In the genomic region with DNA sequence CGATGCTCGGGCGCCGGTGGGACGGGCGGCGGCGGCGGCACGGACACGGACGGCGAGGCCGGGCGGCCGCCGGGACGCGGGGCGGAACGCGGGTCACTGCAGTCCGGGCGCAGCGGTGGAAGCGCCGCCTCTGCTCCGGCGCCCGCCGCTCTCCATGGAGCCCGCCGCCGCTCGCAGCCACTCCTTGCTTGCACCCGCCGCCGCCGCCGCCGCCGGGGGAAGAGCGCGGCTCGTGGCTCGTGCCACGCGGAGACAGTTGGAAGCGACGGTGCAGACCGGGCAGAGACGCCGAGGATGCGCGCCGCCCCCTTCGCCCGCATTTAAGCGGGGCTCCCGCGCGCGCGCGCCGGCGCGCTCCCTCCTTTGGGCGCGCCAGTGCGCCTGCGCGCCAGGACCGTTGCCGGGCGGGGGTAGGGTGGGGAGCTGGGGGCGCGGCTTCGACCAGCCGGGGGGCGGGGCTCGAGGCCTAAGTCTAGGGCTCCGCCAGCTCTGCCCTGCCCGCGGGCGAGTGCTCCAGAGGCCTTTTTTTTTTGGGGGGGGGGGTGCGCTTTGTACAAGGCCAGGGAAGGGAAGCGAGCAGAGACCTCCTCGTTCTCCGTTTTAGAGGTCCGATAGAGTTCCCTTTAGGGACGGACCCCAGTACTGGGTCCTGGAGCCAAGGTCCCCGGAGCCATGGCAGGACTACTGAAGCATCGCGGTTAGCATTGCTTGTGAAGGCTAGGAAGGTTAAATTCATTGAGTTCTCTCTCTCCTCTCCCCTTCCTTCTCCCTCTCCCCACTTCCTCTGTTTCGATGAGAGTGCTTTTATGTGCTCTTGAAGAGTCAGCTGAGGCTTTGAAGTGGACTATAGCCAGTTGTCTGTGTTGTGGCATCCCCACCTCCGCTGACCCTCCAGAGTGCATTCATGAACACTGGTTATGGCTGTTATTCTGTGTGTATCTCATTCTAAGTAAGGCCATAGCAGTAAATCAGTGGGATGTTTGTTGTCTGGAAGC, we compare ENCODE assay signal across 8 mouse cellular contexts. TPM values are rescaled to one million over a fixed set of nuclear protein-coding genes. Genes with fewer than 3 reads are reported as not detected.
DNase-seq lines count a peak whose midpoint lies in the region; ATAC-seq lines count a peak whose summit lies in the region.

A gene (minus strand): TSS at position 296 of the 995 bp plus-strand sequence.

- intact Hi-C loops in left cerebral cortex, postnatal 10 days (cut with DNase I), result loop anchor here (5.0 to 10.0 kb wide), 2 partner anchors 48 to 141 kb away; no protein-coding TSS in a partner anchor

- ATAC-seq in activated CD4-positive, CD25-positive, alpha-beta regulatory T cell, adult 4 months, result peak; percentile 72
- ATAC-seq in common myeloid progenitor, adult 5-6 weeks (replicated peaks; ENCODE audit: low read depth, poor library complexity, severe bottlenecking), result peak; percentile 50
- ATAC-seq in megakaryocyte-erythroid progenitor cell, adult 5-6 weeks (replicated peaks; ENCODE audit: low FRiP score, low TSS enrichment, poor library complexity, severe bottlenecking), result peak; percentile 55

- peak; percentile 61 to 81 for DNase-seq in gastrocnemius, adult 8-10 months (ENCODE audit: low spot score in 2 of 2)
- DNase-seq in hindlimb bud, embryonic 11.5 days (ENCODE audit: extremely low spot score, low read depth, low spot score), result peak; percentile 67
- peak; percentile 76 to 92 for DNase-seq in left cerebral cortex, postnatal 10 days (ENCODE audit: extremely low spot score in 1 of 2, low spot score in 2 of 2)
- peak; percentile 73 to 76 for DNase-seq in right cerebral cortex, postnatal 36 days (ENCODE audit: low spot score in 2 of 2)
- DNase-seq in yolk sac, embryonic 10.5 days (ENCODE audit: low spot score), result peak; percentile 90

RNA-seq across cellular contexts. Expression of the gene that starts here (rescaled TPM):
- polyA plus RNA-seq in activated CD4-positive, CD25-positive, alpha-beta regulatory T cell, adult 4 months (2017; shearing (Covaris generic)), result 10 to 100 TPM; 11.3 to 14.8 TPM
- total RNA-seq in common myeloid progenitor, adult 5-6 weeks (2017), result 42.8 and 54.6 TPM in 2 replicates
- total RNA-seq in gastrocnemius, adult 8-10 months (2022), result 100 to 1,000 TPM; 270 to 418 (median 347) TPM
- 100 to 1,000 TPM; 207 to 231 TPM for total RNA-seq in left cerebral cortex, postnatal 10 days (2021)
- 39.8 and 49.8 TPM in 2 replicates for total RNA-seq in megakaryocyte-erythroid progenitor cell, adult 5-6 weeks (2014; fragmentation: Nextera tagmentation)
- 49.0 and 77.4 TPM in 2 replicates for total RNA-seq in megakaryocyte-erythroid progenitor cell, adult 5-6 weeks (2017)

Comparison
In these comparisons a context has a peak if more than half of its experiments do, and no peak if none do; other contexts are left out.
1. Peak in every context shown above with its lines: DNase-seq and ATAC-seq.